Mouse (Mus musculus): Measurements from ENCODE around the gene Irf6.

DNA sequence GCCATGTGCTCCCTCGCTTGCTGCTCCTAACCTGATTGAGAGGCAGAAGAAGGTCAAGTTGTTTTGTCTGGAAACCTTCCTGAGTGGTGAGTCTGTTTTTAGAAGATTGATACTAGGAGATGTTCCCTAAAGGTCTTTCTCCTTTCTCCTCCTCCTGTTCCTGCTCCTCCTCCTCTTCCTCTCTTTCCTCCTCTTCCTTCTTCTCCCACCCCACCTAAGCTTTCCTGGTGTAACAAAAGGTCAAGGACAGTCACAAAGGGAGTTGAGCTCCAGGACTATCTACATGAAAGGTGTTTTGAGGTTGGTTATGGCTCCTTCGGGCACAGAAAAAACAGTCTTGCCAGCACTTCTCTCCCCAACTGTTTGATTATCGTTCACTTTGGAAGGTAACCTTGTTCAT lies 14.8 kb downstream of the Irf6 start, which contains the start of gene A130010J15Rik:
- TF ChIP-seq CTCF (IDR thresholded peaks at IDR 0.05; ENCODE audit: control insufficient read depth, insufficient read depth, insufficient read length) (no peak), MYOD1 (IDR thresholded peaks at IDR 0.05; ENCODE audit: control insufficient read depth, insufficient read length, low read depth) (no peak), CEBPB (IDR thresholded peaks at IDR 0.05; ENCODE audit: low read depth) (no peak), MAX (IDR thresholded peaks at IDR 0.05) (no peak), USF1 (IDR thresholded peaks at IDR 0.05; ENCODE audit: low read depth) (no peak), FOSL1 (IDR thresholded peaks at IDR 0.05; ENCODE audit: insufficient read depth, low read length, poor library complexity, severe bottlenecking) (no peak)

Data from C2C12 (cell line).